Mouse (Mus musculus): ENCODE measurements at regions not wholly inside any gene's neighbourhood (a gene's known extent, or its start where the extent isn't known, plus 50 kb on each side); places are given as distances from the start of the nearest gene placed in this dataset.
A peak's percentile ranks its signal among the peaks of the same experiment; 100 is the strongest.
"Not testable (repeated sequence)": the region's sequence is repeated elsewhere in the genome, so short reads cannot be mapped to it uniquely, and the experiment has no call there.

DNA sequence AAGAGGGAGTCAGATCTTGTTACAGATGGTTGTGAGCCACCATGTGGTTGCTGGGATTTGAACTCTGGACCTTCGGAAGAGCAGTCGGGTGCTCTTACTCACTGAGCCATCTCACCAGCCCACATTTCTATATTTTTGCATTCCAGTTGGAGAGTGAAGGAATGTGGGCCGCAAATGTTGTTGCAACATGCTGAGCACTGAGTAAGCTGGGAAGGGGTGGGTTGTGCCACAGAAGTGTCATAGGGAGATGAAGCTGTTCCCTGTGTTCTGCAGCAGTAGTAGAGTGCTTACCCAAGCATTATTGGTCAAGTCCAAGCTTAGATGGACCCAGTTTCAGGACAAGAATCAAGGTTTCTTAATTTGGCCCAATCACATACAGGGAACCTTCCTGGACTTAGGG lies 169.1 kb upstream of the Cdkn3 start:
- DNase-seq = no peak

DNA sequence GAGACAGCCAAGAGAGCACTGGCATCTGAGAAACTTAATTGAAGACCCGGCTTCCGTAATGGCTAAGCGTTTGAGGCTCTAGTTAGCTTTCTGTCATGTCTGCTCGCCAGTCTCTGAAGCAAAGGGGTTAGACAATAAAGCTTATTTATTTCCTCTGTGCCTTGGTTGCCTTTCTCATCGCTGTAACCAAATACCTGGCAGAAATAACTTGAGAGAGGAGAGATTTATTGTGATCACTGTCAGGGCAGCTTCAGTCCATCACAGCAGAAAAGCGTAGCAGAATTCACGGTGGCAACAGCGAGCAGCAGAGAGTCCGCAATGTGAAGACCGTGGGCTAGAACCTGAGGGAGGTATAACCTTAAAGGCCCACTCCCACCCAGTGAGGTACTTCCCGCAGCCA lies 174.2 kb upstream of the Cdkn3 start:
- DNase-seq = no peak

DNA sequence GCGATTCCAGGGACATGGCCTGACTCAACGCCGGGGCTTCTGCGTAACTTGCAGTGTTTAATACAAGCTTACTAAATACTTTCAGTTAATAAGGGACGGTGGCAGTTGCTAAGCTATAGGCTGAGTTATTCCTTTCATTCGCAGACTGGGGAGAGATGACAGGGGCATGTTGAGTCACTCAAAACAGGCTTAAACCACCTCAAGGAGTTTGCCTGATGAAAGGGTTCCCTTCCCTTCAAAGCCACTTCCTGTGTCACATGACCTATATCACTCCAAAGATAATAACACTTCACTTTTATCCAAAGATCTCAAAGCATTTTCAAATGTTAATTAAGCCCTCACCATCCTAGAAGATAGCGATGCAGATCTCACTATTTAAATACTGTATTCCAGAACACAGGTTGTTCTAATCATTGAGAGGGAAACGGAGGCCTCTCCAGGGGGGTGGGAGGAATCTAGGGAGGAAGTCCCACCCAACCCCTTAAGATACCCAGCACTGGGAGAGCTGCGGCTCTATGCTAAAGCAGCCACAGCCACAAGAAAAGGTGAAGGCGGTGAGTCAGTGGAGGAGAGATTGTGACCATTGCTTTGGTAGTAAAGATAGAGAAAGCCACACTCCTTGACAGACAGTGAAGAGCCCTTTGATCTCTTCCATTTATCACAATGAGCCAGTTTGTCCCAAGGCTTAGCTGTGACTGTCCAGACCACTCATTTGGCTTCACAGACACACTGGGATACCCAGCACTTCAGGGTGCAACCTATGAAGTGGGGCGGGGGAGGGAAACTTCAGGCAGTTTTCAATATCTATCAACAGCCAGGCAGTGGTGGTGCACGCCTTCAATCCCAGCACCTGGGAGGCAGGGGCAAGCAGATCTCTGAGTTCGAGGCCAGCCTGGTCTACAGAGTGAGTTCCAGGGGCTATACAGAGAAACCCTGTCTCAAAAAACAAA lies 182.0 kb upstream of the Cdkn3 start:
- no peak for DNase-seq

DNA sequence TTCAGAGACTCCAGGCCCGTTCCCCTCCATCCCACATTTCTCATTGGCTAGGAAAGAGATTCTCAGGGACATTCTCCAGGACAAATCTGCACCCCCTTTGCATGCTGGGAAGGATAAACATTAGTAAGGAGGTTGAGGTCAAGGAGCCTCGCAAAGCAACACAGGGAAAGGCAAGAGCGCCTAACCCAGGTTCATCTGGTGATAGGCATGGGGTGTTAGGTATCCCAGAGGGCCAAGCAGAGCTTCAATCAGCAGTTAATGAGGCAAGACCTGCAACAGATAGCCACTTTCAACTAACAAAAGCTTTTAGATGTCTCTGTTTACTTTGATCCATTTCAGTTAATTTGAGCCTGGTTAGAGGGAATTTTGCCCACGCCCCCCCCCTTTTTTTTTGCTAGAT lies 184.5 kb upstream of the Cdkn3 start:
- DNase-seq = no peak

DNA sequence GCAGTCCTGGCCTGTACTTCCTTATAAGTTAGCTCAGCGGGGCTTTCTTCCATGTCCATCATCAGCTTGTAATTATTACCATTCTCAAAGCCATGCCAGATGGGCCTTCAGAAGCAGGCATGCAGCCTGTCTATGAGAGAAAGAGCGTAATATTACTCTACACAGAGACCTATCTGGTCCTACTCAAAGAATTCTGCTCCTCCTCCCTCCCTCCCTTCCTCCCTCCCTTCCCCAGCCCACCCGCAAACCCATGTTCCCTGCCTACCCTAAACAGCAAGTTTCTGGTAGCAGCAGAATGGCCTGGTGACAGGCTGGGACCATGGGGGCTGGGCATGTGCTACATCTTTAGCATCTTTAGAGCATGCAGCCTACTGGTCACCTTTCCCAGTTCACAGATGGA lies 184.9 kb upstream of the Cdkn3 start:
- DNase-seq = no peak

DNA sequence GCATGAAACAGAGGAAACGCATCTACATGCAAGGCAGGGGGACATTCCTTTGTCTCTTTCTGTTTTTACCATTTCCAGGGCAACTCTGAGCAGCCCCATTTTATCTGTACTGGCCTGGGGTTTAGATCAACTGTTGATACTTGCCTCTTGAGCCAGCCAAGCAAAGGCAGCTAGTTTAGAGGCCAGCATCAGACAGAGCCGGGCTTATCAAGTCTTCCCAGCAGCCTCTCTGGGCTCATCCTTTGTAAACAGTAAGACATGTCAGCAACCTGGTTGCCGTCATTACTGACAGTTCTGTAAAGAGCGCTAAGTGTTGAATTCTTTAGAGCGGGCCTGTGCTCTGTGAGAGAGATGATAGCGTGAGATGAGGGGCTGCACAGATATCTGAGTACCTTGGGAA lies 182.9 kb upstream of the Bmp4 start:
- DNase-seq = no peak

DNA sequence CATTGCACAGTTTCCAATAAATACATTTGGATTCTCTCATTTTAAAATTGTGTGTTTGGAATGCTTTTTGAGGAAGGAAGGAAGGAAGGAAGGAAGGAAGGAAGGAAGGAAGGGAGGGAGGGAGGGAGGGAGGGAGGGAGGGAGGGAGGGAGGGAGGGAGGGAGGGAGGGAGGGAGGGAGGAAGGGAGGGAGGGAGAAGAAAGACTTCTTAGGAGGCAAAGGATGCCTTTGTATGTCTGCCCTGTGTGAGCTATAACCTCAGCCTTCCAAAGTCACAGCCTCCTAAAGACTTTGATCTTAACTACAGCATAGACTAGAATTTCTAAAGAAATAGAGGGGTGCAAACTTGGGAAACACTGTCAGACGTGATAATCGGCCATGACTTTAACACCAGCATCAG lies 182.5 kb upstream of the Bmp4 start:
- DNase-seq = not testable (repeated sequence)

DNA sequence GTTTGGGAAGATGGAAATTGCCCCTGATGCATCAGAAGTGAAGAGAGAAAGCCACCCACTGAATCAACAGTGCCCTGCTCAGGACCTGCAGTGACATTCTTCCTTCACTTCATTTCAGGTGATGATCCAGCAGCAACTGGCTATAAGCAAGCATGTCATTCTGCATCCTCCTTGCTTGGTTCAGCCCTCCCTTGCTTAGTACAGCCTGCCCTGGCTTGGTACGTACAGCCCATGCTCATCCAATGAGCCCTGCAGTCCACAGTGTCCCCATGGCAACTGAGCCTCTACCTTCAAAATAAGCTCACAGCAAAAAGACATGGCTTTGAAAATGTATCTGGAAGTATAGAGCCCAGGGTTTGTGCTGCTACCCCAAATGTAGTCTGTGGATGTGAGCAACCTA lies 181.4 kb upstream of the Bmp4 start:
- no peak for DNase-seq

DNA sequence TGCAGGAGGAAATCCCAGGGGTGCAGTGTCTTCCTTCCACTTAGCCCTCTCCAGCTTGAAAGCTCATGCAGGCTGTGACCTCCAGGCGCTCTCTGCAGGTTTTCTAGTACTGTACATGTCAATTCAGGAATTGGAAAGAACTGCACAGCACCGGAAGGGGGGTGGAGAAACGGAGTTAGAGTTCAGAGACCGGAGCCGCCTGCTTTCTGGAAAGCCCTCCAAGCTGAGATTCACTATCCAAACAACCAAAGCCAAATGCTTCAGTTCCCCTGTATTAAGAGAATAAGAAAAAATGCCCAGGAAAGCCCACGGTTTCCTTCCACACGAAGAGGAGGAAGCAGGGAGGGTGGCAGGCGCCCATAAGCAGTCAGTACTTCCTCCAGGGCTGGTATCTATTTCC lies 178.8 kb upstream of the Bmp4 start:
- peak; percentile 17 to 38 for DNase-seq

DNA sequence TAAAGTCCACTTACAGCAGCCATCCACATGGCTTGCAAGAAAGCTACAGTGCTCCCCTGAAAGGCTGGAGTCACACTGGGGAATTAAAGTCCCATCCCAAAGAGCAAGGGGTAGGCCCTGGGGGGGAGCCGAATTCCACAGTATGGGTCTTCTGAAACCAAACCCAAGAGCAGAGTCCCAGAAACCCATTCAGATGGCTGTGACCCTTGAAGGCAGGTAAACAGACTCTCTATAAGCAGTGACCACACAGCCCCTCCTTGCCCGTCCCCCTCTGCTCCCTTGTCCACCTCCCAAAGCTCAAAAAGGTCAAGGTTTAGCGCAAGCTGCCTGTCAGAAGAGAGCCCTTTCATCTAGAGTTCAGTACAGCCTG lies 176.9 kb upstream of the Bmp4 start:
- peak; percentile 21 to 28 for DNase-seq

DNA sequence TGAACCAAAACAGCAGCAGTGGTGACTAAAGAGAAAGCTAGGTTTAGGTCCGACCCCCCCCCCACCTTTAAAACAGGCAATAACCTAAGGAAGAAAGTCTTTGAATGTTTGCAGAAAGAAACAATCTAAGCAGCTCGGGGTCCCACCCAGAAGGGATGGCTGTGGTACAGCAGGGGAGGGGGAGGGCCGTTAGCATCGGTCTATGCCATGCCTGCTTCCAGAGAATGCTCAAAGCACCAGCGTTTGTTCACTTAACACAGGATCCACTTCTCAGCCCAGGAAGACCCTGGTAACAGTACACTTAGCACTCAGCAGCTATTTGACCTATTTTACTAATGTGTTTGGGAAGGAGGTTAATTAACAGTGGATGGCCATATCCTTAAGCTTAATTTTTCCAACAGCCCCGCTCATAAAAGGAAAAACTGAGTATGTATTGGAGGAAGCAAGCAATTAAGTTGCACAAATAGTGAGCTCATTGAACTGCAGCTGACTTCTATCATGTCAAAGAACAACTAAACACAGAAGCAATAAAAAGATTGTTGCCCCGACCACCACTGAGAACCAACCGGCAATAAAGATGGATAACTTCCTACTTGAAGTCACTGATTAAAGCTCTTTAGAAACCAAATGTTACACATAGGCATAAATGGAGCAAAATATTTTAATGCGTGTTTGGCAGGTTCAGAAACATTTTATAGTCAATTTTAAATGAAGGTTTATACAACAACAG lies 176.4 kb upstream of the Bmp4 start:
- DNase-seq = no peak

DNA sequence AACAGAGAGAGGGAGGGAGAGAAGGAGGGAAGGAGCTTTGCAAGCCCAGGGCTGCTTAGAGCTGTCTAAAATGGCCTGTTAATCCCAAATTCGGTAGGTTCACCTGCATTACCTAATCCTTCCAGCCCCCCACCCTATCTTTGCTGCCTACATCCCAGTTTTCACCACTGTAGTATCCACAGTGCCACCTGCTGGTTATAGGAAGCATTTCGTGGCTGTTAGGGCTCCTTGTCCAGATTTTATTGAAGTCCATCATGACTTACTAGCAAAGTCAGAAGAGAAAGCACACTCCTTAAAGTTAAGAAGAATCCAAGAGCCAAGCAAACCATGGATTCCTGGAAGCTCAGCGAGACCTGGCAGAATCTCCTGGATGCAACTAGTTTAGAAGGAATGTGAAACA lies 174.5 kb upstream of the Bmp4 start:
- peak; percentile 67 to 75 for DNase-seq

DNA sequence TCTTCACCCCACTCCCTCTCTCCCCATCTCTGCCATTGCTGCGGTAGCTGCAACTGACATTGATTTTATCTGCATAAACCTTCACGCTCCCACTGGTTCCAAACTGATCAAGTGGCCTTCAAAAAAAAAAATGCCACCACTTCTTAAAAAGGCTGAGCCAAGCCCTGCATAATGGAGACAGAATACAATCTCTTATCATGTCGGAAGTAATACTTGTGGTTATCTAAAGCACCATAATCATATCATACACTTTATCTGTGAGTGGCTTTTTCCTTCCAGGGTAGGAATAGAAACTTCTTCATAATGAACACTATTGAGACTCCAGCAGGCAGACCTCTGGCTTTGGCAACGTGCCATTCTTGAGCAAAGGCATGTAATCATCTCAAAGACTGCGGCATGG lies 171.5 kb upstream of the Bmp4 start:
- DNase-seq = peak in 1 of 2 experiments; percentile 15

DNA sequence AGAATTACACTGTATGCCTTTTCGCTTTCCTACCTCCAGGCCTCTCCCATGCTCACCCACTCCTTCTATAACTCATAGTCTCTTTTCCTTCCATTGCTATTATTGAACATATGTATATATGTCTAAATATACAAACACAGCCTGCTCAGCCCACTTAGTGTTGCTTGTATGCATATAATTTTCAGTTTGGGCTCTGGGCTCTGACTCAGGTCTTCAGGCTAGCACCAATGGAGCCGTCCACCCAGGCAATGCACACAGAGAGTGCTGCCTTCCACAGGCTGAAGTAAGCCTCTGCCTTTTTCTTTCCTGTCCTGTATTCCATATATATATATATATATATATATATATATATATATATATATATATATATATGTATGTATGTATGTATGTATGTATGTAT lies 162.8 kb upstream of the Bmp4 start:
- no peak for DNase-seq

DNA sequence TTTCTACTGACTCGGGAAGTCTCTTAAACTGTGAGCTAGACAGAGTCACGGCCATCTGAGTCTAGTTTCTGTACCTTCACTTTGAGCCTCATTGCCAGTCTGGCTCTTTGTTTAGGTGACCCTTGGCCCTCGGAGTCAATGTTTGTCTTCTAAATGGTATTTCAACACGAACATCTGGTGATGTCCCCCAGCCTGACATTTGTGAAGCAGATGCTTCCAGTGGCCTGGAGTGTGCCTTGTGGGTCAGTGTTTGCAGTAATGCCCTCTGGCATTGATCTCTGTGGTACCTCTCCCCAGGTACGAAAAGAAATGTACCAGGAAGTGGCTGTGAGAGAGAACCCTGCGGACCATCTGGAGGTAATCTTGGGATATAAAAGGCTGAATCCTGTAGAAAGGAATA lies 155.7 kb upstream of the Bmp4 start:
- no peak for DNase-seq

DNA sequence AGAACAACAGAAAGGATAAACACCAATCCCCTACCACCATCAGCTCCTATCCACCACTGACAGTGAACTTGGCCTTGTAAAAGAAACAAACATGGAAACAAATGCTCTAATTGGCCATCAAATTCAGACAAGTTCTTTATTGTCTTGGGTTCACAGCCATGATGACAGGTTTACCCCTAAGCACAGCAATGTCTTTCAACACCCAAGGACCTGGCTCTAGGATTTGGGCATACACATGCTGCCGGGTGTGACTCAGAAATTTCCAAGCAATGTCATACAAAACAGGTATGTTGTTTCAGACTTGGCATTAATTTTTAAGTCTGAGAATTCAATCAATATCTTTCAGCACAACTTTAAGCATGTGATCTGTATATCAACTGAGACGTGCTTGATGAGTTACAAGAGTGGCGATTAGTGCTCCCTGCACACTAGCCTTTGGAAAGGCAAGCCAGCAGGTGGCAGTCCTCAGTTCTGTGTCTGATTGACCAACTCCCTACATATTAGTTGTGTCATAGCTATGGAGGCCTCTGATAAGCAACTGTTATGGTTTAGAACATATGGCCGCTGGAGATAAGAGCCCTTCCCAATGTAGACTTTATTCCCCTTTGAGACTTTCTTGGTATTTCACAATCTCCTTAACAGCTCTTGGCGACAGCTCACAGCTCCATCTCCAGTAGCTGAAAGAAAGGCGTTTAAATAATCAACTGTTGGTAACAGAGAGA lies 149.2 kb upstream of the Bmp4 start:
- DNase-seq = no peak

DNA sequence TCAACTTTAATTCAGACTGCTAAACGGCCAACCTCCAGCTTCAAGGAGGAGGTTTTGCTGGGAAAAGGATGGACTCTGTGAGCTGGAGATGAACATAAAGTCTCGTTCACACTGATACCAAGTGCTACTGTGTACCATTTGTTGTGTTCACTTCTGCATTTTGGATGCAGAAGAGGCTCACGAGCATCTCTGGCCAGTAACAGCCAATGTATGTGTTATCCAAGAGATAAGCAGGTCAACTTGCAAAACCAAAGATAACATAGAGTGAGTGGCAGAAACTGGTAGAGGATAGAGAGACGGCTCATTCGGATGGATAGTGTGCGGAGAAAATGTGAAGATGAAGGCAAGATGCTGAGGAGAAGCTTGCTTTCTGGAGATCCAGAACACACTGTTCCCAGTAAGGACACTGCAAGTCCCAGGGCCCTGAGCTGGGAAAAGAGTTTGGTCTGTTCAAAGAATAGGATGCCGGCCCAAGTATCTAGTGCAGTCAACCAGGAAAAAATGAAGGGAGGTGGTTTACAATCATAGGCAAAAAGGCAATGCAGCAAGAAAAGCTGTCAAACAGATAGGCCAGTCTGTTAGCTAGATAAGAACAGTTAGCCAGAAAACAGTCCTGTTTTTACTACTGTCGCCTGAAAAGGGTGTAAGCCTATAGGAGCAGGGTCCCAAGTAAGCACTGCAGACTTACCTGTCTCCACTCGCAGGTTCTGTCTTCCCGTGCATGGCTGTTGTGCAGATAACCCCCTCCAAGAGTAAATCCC lies 145.7 kb upstream of the Bmp4 start:
- DNase-seq = no peak

DNA sequence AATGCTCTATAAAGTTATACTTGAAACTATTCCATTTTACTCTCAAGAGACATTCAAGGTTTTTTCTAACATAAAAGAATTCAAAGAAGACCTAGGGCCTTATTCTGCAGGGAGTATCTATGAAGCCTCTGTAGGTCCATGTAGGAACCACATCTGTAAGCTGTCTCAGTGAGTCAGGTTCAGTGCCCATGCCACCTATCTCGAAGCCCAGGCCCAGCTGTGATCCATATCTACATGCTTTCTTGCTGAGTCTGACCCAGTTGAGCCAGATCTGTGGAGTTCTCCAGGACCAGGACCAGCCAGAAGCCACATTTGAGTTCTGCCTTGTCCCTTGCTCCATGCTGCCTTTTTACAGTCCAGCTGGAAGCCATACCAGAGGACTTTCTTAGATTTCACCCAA lies 142.2 kb upstream of the Bmp4 start:
- DNase-seq = no peak

DNA sequence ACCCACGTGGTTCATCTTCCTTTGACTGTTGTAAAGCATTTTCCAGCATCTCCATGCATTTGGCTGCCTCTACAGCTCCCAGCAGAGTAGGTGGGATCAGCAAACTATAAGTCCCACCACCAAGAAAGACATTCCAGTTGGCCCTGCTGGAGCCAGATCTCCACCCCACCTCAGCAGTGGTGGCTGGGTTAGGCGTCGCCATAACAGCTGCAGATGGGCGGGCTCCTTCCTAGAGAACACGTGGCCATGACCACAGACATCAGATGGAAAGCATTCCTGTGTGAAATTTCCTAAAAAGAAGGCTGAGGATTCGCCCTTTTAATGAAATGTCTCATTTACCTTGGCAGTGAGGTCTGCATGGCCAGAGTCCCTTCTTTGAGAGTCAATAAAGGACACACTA lies 140.0 kb upstream of the Bmp4 start:
- DNase-seq = no peak

DNA sequence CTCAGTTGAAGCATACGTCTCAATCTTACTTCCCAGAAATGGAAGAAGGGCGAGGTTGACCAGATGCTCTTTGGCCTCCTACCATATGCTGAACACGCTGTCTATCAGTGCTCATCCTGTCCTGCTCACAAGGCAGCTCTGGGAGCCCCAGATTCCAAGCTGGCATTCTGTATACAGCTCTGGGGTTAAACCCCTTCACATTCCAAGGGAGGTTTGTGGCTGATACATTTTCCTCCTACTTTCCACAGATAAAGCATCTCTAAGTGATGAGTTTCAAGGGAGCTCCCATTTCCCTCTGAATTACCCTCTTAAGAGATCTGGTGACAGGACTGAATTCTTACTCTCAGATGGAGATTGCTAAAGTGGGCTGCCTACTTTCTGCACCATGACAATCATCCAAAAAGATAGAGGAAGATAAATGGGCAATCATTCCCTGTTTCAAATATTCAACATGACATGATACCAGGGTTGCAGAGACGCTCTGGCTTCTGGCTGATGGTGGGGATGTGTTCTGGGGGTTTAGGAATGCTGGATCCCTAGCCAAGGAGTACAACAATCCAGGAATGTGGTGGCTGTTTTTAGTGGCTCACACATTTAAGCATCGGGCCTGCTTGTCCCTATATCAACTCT lies 138.7 kb upstream of the Bmp4 start:
- no peak for DNase-seq

DNA sequence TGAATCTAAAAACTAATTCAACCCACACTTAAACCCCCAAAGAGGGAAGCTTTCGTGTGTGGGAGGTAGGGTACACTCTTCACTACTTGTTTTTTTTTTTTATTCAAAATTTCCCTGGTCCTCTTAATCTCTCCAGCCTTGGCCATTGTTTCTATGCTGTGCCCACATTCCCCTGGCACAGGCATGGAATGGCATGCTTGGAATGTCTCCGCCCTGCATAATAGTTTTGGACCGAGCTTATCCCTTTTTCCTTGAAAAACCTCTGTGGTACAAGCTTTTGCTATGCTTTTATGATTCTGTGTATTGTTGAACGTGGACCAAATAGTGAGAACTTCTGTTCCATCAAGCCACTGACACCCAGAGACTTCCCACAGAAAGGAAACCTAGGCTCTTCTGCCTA lies 126.8 kb upstream of the Bmp4 start:
- DNase-seq = peak in 1 of 2 experiments; percentile 19

DNA sequence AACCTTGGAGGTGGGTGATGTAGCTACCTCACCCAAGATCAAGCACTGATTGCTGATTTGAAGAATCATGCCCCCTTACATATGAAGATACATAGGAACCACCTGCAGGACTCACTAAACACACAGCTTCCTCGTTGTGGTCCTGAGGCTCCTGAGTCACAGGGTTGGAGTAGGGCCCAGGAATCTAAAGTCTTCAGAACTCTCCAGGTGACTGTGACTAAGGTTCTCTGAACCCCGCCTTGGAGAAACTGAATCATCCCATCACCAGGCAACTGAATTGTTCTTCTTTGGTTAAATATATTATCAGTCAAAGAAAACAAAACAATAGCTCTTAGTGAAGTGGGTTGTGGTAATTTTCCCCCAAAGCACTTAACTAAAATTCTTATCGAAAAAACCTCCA lies 125.8 kb upstream of the Bmp4 start:
- no peak for DNase-seq
